Mouse (Mus musculus): ENCODE measurements around the gene Vmn1r207-ps.
"Not testable (repeated sequence)": the region's sequence is repeated elsewhere in the genome, so short reads cannot be mapped to it uniquely, and the experiment has no call there.

Gene Vmn1r207-ps

GRCm38 (mm10) chr13:22729529-22729928, at the start of gene Vmn1r207-ps:
Gene Vmn1r207-ps (minus strand): TSS chr13:22729629.
- DNase-seq = not testable (repeated sequence)

GRCm38 (mm10) chr13:22777300-22777699, 47.9 kb upstream of the Vmn1r207-ps start, which contains the start of gene Vmn1r208:
Gene Vmn1r208 (minus strand): TSS chr13:22777400.
- not testable (repeated sequence) for DNase-seq

DNA sequence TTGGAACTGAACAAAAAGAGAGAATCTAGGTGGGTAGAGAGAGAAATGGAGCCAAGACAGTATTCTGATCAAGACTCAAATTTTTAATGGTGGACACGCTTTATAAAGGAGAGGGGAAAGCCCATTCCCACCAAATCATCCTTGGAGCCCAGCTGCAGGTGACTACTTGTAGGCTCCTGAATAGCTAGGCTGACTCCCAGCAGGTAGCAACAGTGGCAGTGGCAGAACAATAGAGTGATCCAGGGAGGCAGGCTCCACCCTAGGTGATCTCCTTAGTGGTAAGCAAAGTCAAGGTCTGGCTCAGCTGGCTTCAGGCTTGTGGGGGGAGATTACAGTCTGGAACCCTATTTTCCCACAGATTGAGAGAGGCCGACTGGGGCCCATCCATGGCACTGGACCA, 42.2 kb upstream of the Vmn1r207-ps start:
- not testable (repeated sequence) for DNase-seq

GRCm38 (mm10) chr13:22747524-22747923, 18.1 kb upstream of the Vmn1r207-ps start:
- no peak for DNase-seq

- not testable (repeated sequence) for DNase-seq
These were observed 22.5 kb downstream of the Vmn1r207-ps start for GRCm38 (mm10) chr13:22706947-22707346.

DNA sequence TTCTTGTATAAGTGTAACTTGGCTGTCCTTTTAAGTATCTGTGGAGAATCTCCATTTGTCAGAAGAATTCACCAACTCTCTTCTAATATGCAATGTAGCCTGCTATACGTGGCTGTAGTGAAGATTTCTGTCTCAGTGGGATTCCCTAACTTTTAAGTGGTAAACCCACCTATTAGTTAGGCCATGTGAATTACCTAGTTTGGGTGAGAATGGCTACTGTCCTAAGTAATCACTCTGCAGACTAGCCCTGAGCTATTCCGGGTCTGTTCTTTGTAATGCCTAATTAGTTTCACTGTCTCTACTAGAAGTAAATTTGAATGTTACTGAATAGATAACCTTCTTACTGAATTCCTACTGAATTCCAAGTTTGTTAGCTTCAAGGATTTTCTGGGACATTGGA, 26.5 kb downstream of the Vmn1r207-ps start:
- not testable (repeated sequence) for DNase-seq
